12 mouse cellular contexts compared by ENCODE assay signal in the genomic region with DNA sequence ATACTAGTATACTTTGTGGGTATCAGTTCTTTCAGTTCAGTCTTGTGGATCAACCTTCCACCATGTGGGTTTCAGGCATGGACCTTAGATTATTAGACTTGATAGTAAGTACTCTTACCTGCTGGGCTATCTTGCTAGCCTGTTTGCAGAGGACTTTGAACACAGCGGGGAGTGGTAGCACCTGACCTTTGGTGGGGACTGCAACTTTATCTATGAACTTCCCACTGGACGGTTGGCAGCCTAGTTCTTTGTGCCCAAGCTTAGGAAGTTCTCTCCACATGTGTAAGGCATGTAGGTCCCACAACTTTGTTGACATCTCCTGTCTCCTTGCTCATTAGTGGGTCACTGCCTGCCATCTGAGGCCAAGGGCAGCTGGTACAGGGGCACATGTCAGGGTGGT. TPM values are rescaled to one million over a fixed set of nuclear protein-coding genes. Genes with fewer than 3 reads are reported as not detected.
A peak's percentile ranks its signal among the peaks of the same experiment; 100 is the strongest.
DNase-seq lines count a peak whose midpoint lies in the region; ATAC-seq and TF ChIP-seq lines count a peak whose summit lies in the region.
"Had no signal": no experiment of that assay in that cellular context is flagged by ENCODE, and none has a peak within 500 bp of the region (broad histone marks: within the 10 kb centered on the region; RNA-seq: fewer than 3 reads in every experiment).

No protein-coding gene starts in this region.

- in situ Hi-C loops in CH12.LX (cut with MboI; ENCODE audit: low pct_ligation_motif_present, low pct_unique_long_range_greater_than_20kb, low sequenced_read_pairs) = loop anchor here (10.0 kb wide), 1 partner anchor 110 kb away; no protein-coding TSS in a partner anchor

- H3K27me3 ChIP-seq in erythroblast, embryonic 14.5 days (ENCODE audit: control insufficient read depth) = no peaks in the 10 kb centered on the region
- H3K27me3 ChIP-seq in kidney, embryonic 15.5 days = no peaks in the 10 kb centered on the region
- no peaks in the 10 kb centered on the region for H3K27me3 ChIP-seq in CH12.LX (replicated peaks)
- H3K27me3 ChIP-seq in liver, embryonic 15.5 days = no peaks in the 10 kb centered on the region
- H3K27me3 ChIP-seq in hindbrain, embryonic 10.5 days (ENCODE audit: insufficient read depth, poor library complexity, severe bottlenecking) = peaks cover 9% of the 10 kb centered on the region; the same call in 1 of the 2 replicates
- H3K27me3 ChIP-seq: embryonic facial prominence, embryonic 13.5 days; neural tube, embryonic 15.5 days had no signal

- no peak for TF ChIP-seq POLR2A in CH12.LX (IDR thresholded peaks at IDR 0.05; ENCODE audit: low read depth, low read length)

- TF ChIP-seq CTCF in CH12.LX (conservative IDR thresholded peaks at IDR 0.05 in 1 of 2, IDR thresholded peaks at IDR 0.05 in 1 of 2; ENCODE audit: low read depth in 2 of 2, low read length in 2 of 2) = no peak

- peaks cover 72% of the 10 kb centered on the region for H3K36me3 ChIP-seq in erythroblast, embryonic 14.5 days (ENCODE audit: control insufficient read depth)
- H3K36me3 ChIP-seq in kidney, embryonic 15.5 days = no peaks in the 10 kb centered on the region; the same call in 1 of the 2 replicates
- H3K36me3 ChIP-seq in CH12.LX (replicated peaks in 1 of 2; ENCODE audit: control insufficient read depth in 1 of 2, insufficient read depth in 1 of 2, low read length in 1 of 2) = peaks cover 2 to 41% of the 10 kb centered on the region in 2 experiments
- peaks cover 38% of the 10 kb centered on the region for H3K36me3 ChIP-seq in liver, embryonic 15.5 days (replicated peaks)
- peaks cover 17% of the 10 kb centered on the region; the same call in 1 of the 2 replicates for H3K36me3 ChIP-seq in hindbrain, embryonic 10.5 days
- H3K36me3 ChIP-seq: midbrain, embryonic 12.5 days; neural tube, embryonic 15.5 days had no signal

- peaks cover 50% of the 10 kb centered on the region for H3K79me2 ChIP-seq in CH12.LX (replicated peaks; ENCODE audit: control insufficient read depth, extremely low read depth, insufficient read depth, poor library complexity, severe bottlenecking)

- no peak for TF ChIP-seq EP300 in CH12.LX (IDR thresholded peaks at IDR 0.05; ENCODE audit: low read length)

- peak overlapping the region; percentile 33; the same call in 1 of the 2 replicates for H3K4me2 ChIP-seq in kidney, embryonic 15.5 days
- peak overlapping the region; percentile 58 for H3K4me2 ChIP-seq in CH12.LX (ENCODE audit: insufficient read depth, low read depth, poor library complexity, severe bottlenecking)
- peak overlapping the region; percentile 83 for H3K4me2 ChIP-seq in liver, embryonic 15.5 days
- H3K4me2 ChIP-seq: midbrain, embryonic 12.5 days had no signal

- H3K9me3 ChIP-seq in erythroblast, embryonic 14.5 days (ENCODE audit: control insufficient read depth, low read length) = no peaks in the 10 kb centered on the region
- H3K9me3 ChIP-seq in kidney, embryonic 15.5 days (replicated peaks) = no peaks in the 10 kb centered on the region
- no peaks in the 10 kb centered on the region for H3K9me3 ChIP-seq in CH12.LX (replicated peaks; ENCODE audit: low read length)
- no peaks in the 10 kb centered on the region for H3K9me3 ChIP-seq in liver, embryonic 15.5 days (replicated peaks)
- H3K9me3 ChIP-seq in hindbrain, embryonic 10.5 days = no peaks in the 10 kb centered on the region
- H3K9me3 ChIP-seq: embryonic facial prominence, embryonic 13.5 days; midbrain, embryonic 12.5 days; neural tube, embryonic 15.5 days had no signal

- no peak for ATAC-seq in erythroblast, adult 5-6 weeks (replicated peaks; ENCODE audit: low FRiP score, poor library complexity, severe bottlenecking)
- no peak for ATAC-seq in kidney, embryonic 15.5 days (replicated peaks; ENCODE audit: low FRiP score)
- ATAC-seq in liver, embryonic 15.5 days (ENCODE audit: insufficient read depth) = no peak

- no peak for DNase-seq in kidney, postnatal 14 days
- no peak for DNase-seq in CH12.LX (ENCODE audit: extremely low read depth)
- DNase-seq in urinary bladder, postnatal 4 days (ENCODE audit: low spot score in 2 of 2) = no peak
- no peak for DNase-seq in hindbrain, embryonic 10.5 days (ENCODE audit: low spot score)
- DNase-seq: cerebellum, adult 9-11 months had no signal

- no peak overlapping the region for H3K9ac ChIP-seq in kidney, embryonic 15.5 days
- no peak overlapping the region for H3K9ac ChIP-seq in CH12.LX (ENCODE audit: insufficient read depth, low read depth)
- H3K9ac ChIP-seq in liver, embryonic 15.5 days = peak overlapping the region; percentile 57
- H3K9ac ChIP-seq: midbrain, embryonic 12.5 days; neural tube, embryonic 15.5 days had no signal

- peak overlapping the region; percentile 68; the same call in 1 of the 2 replicates for H3K27ac ChIP-seq in kidney, embryonic 15.5 days
- H3K27ac ChIP-seq in CH12.LX (ENCODE audit: insufficient read depth, low read depth) = peak overlapping the region; percentile 91
- H3K27ac ChIP-seq in liver, embryonic 15.5 days (replicated peaks) = peak overlapping the region; percentile 98
- H3K27ac ChIP-seq in hindbrain, embryonic 10.5 days = no peak overlapping the region
- H3K27ac ChIP-seq: embryonic facial prominence, embryonic 13.5 days; midbrain, embryonic 12.5 days; neural tube, embryonic 15.5 days had no signal

- WGBS in kidney, embryonic 15.5 days = 72% methylated on average over 2 of the region's 2 CpGs
- WGBS in liver, embryonic 15.5 days (ENCODE audit: insufficient replicate concordance) = 26% methylated on average over 2 of the region's 2 CpGs
- WGBS in hindbrain, embryonic 10.5 days = 83% methylated on average over 2 of the region's 2 CpGs

- H3K4me1 ChIP-seq in erythroblast, embryonic 14.5 days (ENCODE audit: control insufficient read depth) = peaks cover 90% of the 10 kb centered on the region
- peaks cover 68% of the 10 kb centered on the region for H3K4me1 ChIP-seq in kidney, embryonic 15.5 days
- H3K4me1 ChIP-seq in CH12.LX (ENCODE audit: control insufficient read depth in 1 of 2, insufficient read depth in 2 of 2) = peaks cover 43 to 84% of the 10 kb centered on the region in 2 experiments
- peaks cover 86% of the 10 kb centered on the region for H3K4me1 ChIP-seq in liver, embryonic 15.5 days (replicated peaks)
- H3K4me1 ChIP-seq in hindbrain, embryonic 10.5 days (replicated peaks) = peaks cover 58% of the 10 kb centered on the region

- TF ChIP-seq RAD21 in CH12.LX (IDR thresholded peaks at IDR 0.05; ENCODE audit: low read depth, low read length) = no peak

- dilution Hi-C loops in CH12.LX (cut with MboI; ENCODE audit: extremely low pct_ligation_motif_present, extremely low pct_unique_long_range_greater_than_20kb, low sequenced_read_pairs) = no loop called here

- peak overlapping the region; percentile 64 for H3K4me3 ChIP-seq in erythroblast, embryonic 14.5 days (replicated peaks)
- H3K4me3 ChIP-seq in kidney, embryonic 15.5 days (replicated peaks) = no peak overlapping the region
- H3K4me3 ChIP-seq in CH12.LX (replicated peaks in 1 of 3; ENCODE audit: low read depth in 2 of 3, low read length in 2 of 3, poor library complexity in 1 of 3) = peak overlapping the region in 1 of 3 experiments; percentile 20
- peak overlapping the region; percentile 53 for H3K4me3 ChIP-seq in liver, embryonic 15.5 days (replicated peaks)
- no peak overlapping the region for H3K4me3 ChIP-seq in hindbrain, embryonic 10.5 days
- H3K4me3 ChIP-seq: midbrain, embryonic 12.5 days; neural tube, embryonic 15.5 days had no signal

TF ChIP-seq in CH12.LX, 34 proteins besides CTCF, POLR2A, EP300 and RAD21:
- no peak for TF ChIP-seq TBP (conservative IDR thresholded peaks at IDR 0.05; ENCODE audit: low read depth, low read length)

RNA-seq across cellular contexts. Expression of a gene that starts 3.0 kb away (rescaled TPM):
- polyA plus RNA-seq in erythroblast, embryonic 14.5 days (2012) = 59.8 and 102 TPM in 2 replicates
- 28.1 and 29.7 TPM in 2 replicates for total RNA-seq in erythroblast, adult 5-6 weeks (2015; ENCODE audit: low replicate concordance)
- 21.6 and 45.6 TPM in 2 replicates for total RNA-seq in erythroblast, adult 5-6 weeks (2017; ENCODE audit: low replicate concordance)
- polyA plus RNA-seq in kidney, embryonic 15.5 days (2015; fragmentation: Nextera tagmentation; extraction: Ambion mirVana) = 117 and 127 TPM in 2 replicates
- total RNA-seq in CH12.LX (2012; rRNA removed) (35.2 and 35.5 TPM in 2 replicates), CH12.LX (2014; rRNA removed) (11.2 and 13.7 TPM in 2 replicates)
- polyA plus RNA-seq in CH12.LX (2012; ENCODE audit: insufficient read length, low read depth) = 87.6 and 92.5 TPM in 2 replicates
- 142 and 165 TPM in 2 replicates for polyA plus RNA-seq in liver, embryonic 15.5 days (2015; fragmentation: Nextera tagmentation; extraction: Ambion mirVana)
- 55.9 and 67.5 TPM in 2 replicates for polyA plus RNA-seq in hindbrain, embryonic 10.5 days (2016; fragmentation: Nextera tagmentation; extraction: Ambion mirVana)

RNA-seq across cellular contexts. Expression of a gene that starts 20.2 kb away (rescaled TPM):
- polyA plus RNA-seq in erythroblast, embryonic 14.5 days (2012) = 15.0 and 24.8 TPM in 2 replicates
- total RNA-seq in erythroblast, adult 5-6 weeks (2015; ENCODE audit: low replicate concordance) = 6.1 and 7.1 TPM in 2 replicates
- 2.4 and 4.5 TPM in 2 replicates for total RNA-seq in erythroblast, adult 5-6 weeks (2017; ENCODE audit: low replicate concordance)
- polyA plus RNA-seq in kidney, embryonic 15.5 days (2015; fragmentation: Nextera tagmentation; extraction: Ambion mirVana) = 21.8 and 24.2 TPM in 2 replicates
- total RNA-seq in CH12.LX (2012; rRNA removed) = 3.1 and 5.0 TPM in 2 replicates
- total RNA-seq in CH12.LX (2014; rRNA removed) = 1.9 and 2.1 TPM in 2 replicates
- polyA plus RNA-seq in CH12.LX (2012; ENCODE audit: insufficient read length, low read depth) = 4.3 and 5.2 TPM in 2 replicates
- 13.2 and 14.8 TPM in 2 replicates for polyA plus RNA-seq in liver, embryonic 15.5 days (2015; fragmentation: Nextera tagmentation; extraction: Ambion mirVana)
- 22.1 and 26.3 TPM in 2 replicates for polyA plus RNA-seq in hindbrain, embryonic 10.5 days (2016; fragmentation: Nextera tagmentation; extraction: Ambion mirVana)

RNA-seq across cellular contexts. Expression of a gene that starts 55.7 kb away (rescaled TPM):
- polyA plus RNA-seq in erythroblast, embryonic 14.5 days (2012) = 1.3 and 1.8 TPM in 2 replicates
- total RNA-seq in erythroblast, adult 5-6 weeks (2015; ENCODE audit: low replicate concordance) = 1.9 and 8.8 TPM in 2 replicates
- 7.2 and 13.5 TPM in 2 replicates for total RNA-seq in erythroblast, adult 5-6 weeks (2017; ENCODE audit: low replicate concordance)
- 65.4 and 67.7 TPM in 2 replicates for polyA plus RNA-seq in kidney, embryonic 15.5 days (2015; fragmentation: Nextera tagmentation; extraction: Ambion mirVana)
- 83.0 and 83.6 TPM in 2 replicates for total RNA-seq in CH12.LX (2012; rRNA removed)
- 62.8 and 71.1 TPM in 2 replicates for total RNA-seq in CH12.LX (2014; rRNA removed)
- polyA plus RNA-seq in CH12.LX (2012; ENCODE audit: insufficient read length, low read depth) = 112 and 117 TPM in 2 replicates
- 26.7 and 28.7 TPM in 2 replicates for polyA plus RNA-seq in liver, embryonic 15.5 days (2015; fragmentation: Nextera tagmentation; extraction: Ambion mirVana)
- polyA plus RNA-seq in hindbrain, embryonic 10.5 days (2016; fragmentation: Nextera tagmentation; extraction: Ambion mirVana) = 68.7 and 75.6 TPM in 2 replicates

Comparison
In these comparisons a context has a peak if more than half of its experiments do, and no peak if none do; other contexts are left out.
1. H3K4me3 ChIP-seq: peak in erythroblast, embryonic 14.5 days (single experiment) and liver, embryonic 15.5 days (single experiment); none in kidney, embryonic 15.5 days (single experiment) and hindbrain, embryonic 10.5 days (single experiment).
2. H3K4me2 ChIP-seq: peak in every context shown above with its lines; median percentile 83 in liver, embryonic 15.5 days; 58 in CH12.LX; 33 in kidney, embryonic 15.5 days.